Mouse (Mus musculus) heart, embryonic 16.5 days (tissue): ENCODE measurements around the gene Myo1h. TPM values are rescaled to one million over a fixed set of nuclear protein-coding genes. Genes with fewer than 3 reads are reported as not detected.

ENCODE experiments used
- ATAC-seq: fragments of 200-750 bp; cut with Nextera tagmentation; replicated peaks from 2 replicates; pipeline ENCODE4 v1.8.0; 2017; ENCODE audit warnings: moderate number of reproducible peaks; ENCODE audit not compliant: insufficient read depth, low FRiP score; ENCODE audit errors: extremely low read depth
- H3K27ac ChIP-seq: fragments of 300-500 bp; sonication (generic); 2 replicates; pipeline ENCODE4 v1.5.1; 2014; ENCODE audit warnings: mild to moderate bottlenecking, low read length, control low read depth, moderate library complexity
- H3K27me3 ChIP-seq: fragments of 300-500 bp; sonication (generic); 2 replicates; pipeline ENCODE4 v1.6.1; 2014; ENCODE audit warnings: low read length, mixed read lengths; ENCODE audit not compliant: control insufficient read depth, insufficient read depth
- H3K36me3 ChIP-seq: fragments of 300-500 bp; sonication (generic); 2 replicates; pipeline ENCODE4 v1.6.1; 2014; ENCODE audit not compliant: control insufficient read depth, insufficient read depth
- H3K4me1 ChIP-seq: fragments of 300-500 bp; sonication (generic); 2 replicates; pipeline ENCODE4 v1.6.1; 2014; ENCODE audit warnings: low read length, mixed read lengths; ENCODE audit not compliant: control insufficient read depth, insufficient read depth
- H3K4me2 ChIP-seq: fragments of 300-500 bp; sonication (generic); 2 replicates; pipeline ENCODE4 v1.6.1; 2014; ENCODE audit warnings: low read depth, mild to moderate bottlenecking, control low read depth, low read length
- H3K4me3 ChIP-seq: fragments of 300-500 bp; sonication (generic); 2 replicates; pipeline ENCODE4 v1.5.1; 2014; ENCODE audit warnings: mild to moderate bottlenecking, control low read depth, low read length
- H3K9ac ChIP-seq: fragments of 300-500 bp; sonication (generic); 2 replicates; pipeline ENCODE4 v1.6.1; 2014; ENCODE audit warnings: low read length, control low read depth
- H3K9me3 ChIP-seq: fragments of 300-500 bp; sonication (generic); replicated peaks from 2 replicates; pipeline ENCODE4 v1.6.1; 2016; ENCODE audit warnings: low read length; ENCODE audit not compliant: control insufficient read depth
- WGBS: fragments of 180-500 bp; shearing (Covaris S2); extraction: QIAGEN DNeasy Blood & Tissue Kit; methylation state at CpG from one replicate; pipeline ENCODE4 v1.1.7; 2014; 5-methylcytosine and 5-hydroxymethylcytosine counted together
- polyA plus RNA-seq: library from polyadenylated mRNA; unstranded; fragments of >200 nt; fragmentation: Nextera tagmentation; extraction: Ambion mirVana; gene quantifications from 2 replicates; pipeline ENCODE4 v1.2.1, GENCODE M21; 2015

The Myo1h gene
- polyA plus RNA-seq, 1 experiment from 2014 or later = 2.7 TPM

- no peak overlapping the region for H3K4me3 ChIP-seq
- H3K9me3 ChIP-seq = no peaks in the 10 kb centered on the region
- peaks cover 16% of the 10 kb centered on the region for H3K36me3 ChIP-seq
- 47% methylated on average over 11 of the region's 11 CpGs for WGBS
- H3K4me1 ChIP-seq = peaks cover 77% of the 10 kb centered on the region
- H3K9ac ChIP-seq = no peak overlapping the region
- H3K4me2 ChIP-seq = no peak overlapping the region
- no peak for ATAC-seq
- H3K27ac ChIP-seq = no peak overlapping the region
- no peaks in the 10 kb centered on the region for H3K27me3 ChIP-seq
These were observed 84.2 kb downstream of the Myo1h start for GRCm38 (mm10) chr5:114373174-114373573.

GRCm38 (mm10) chr5:114373581-114373980 is 84.6 kb downstream of the Myo1h start:
- Histone ChIP-seq H3K4me1 (peaks cover 80% of the 10 kb centered on the region), H3K4me3 (no peak overlapping the region), H3K4me2 (no peak overlapping the region), H3K27ac (no peak overlapping the region), H3K9me3 (no peaks in the 10 kb centered on the region), H3K27me3 (no peaks in the 10 kb centered on the region), H3K36me3 (peaks cover 16% of the 10 kb centered on the region), H3K9ac (no peak overlapping the region)
- WGBS = 87% methylated on average over 9 of the region's 9 CpGs
- ATAC-seq = no peak

- WGBS = 76% methylated on average over 23 of the region's 23 CpGs
- peak overlapping the region; percentile 24; the same call in 1 of the 2 replicates for H3K4me2 ChIP-seq
These were observed 85.6 kb downstream of the Myo1h start for GRCm38 (mm10) chr5:114374409-114375213.

DNA sequence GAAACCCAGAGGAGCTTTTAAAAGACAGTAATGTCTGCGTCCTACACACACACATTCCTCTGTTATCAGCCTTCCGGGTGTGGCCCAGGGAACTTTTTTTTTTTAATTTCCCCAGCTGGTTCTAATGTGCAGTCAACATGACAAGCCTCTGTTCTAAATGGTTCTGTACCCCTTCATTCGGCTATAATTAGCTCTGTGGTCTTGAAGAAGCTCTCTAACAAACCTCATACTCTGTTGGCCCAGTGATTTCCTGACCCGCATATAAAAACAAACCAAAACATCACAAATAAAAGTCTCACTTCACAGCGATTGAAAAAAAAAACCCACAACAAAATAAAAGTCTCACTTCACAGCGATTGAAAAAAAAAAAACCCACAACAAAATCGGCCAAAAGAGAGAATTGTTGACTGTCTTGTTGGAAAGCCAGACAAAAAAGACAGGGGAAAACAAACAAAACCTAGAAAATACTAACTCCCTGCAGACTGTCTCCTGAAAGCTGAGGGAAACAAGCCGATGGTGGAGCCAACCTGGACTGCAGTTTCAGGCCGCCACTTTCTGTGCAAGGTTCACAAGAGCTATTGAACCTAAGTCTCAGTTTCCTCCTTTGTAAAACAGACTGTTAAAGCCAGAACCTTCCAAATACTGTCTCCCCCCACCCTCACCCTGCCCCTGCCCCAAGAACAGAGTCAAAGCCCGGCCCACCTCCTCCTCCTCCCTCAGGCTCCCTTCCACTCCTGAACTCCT is 89.4 kb downstream of the Myo1h start:
- Histone ChIP-seq H3K36me3 (peaks cover 9% of the 10 kb centered on the region; the same call in 1 of the 2 replicates), H3K9ac (peak overlapping the region; percentile 88), H3K27me3 (no peaks in the 10 kb centered on the region), H3K4me2 (peak overlapping the region; percentile 85), H3K4me3 (peak overlapping the region; percentile 87), H3K9me3 (no peaks in the 10 kb centered on the region), H3K27ac (peak overlapping the region; percentile 91), H3K4me1 (peaks cover 61% of the 10 kb centered on the region)
- 28% methylated on average over 10 of the region's 10 CpGs for WGBS
- no peak for ATAC-seq

More at GRCm38 (mm10) chr5:114374409-114375213, 85.6 kb downstream of the Myo1h start:
- Histone ChIP-seq H3K4me1 (peaks cover 85% of the 10 kb centered on the region), H3K9ac (no peak overlapping the region; the same call in 1 of the 2 replicates), H3K4me3 (no peak overlapping the region), H3K36me3 (peaks cover 11% of the 10 kb centered on the region), H3K9me3 (no peaks in the 10 kb centered on the region), H3K27me3 (no peaks in the 10 kb centered on the region), H3K27ac (peak overlapping the region; percentile 43)
- ATAC-seq = no peak

DNA sequence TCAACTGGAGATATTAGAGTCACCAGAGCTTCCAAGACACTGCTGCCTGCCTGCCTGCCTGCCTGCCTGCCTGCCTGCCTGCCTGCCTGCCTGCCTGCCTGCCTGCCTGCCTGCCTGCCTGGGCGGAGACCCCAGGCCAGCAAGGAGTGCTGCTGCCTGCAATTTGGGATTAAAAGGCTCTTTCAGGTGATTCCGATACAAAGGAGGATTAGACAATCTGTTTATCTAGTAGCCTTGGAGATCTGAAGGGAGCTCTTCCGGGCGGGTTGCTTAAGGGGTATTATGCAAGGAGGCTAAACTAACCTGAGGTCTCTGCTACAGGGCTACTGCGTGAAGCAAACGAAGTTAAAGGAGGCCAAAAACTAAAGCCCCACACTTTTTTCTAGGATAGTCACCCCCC is 90.0 kb downstream of the Myo1h start:
- H3K9me3 ChIP-seq = no peaks in the 10 kb centered on the region
- no peaks in the 10 kb centered on the region for H3K27me3 ChIP-seq
- H3K4me3 ChIP-seq = peak overlapping the region; percentile 87
- peaks cover 56% of the 10 kb centered on the region for H3K4me1 ChIP-seq
- H3K4me2 ChIP-seq = peak overlapping the region; percentile 85
- H3K36me3 ChIP-seq = peaks cover 6% of the 10 kb centered on the region; the same call in 1 of the 2 replicates
- no peak for ATAC-seq
- H3K27ac ChIP-seq = peak overlapping the region; percentile 91
- H3K9ac ChIP-seq = peak overlapping the region; percentile 88
- WGBS = 46% methylated on average over 6 of the region's 6 CpGs

DNA sequence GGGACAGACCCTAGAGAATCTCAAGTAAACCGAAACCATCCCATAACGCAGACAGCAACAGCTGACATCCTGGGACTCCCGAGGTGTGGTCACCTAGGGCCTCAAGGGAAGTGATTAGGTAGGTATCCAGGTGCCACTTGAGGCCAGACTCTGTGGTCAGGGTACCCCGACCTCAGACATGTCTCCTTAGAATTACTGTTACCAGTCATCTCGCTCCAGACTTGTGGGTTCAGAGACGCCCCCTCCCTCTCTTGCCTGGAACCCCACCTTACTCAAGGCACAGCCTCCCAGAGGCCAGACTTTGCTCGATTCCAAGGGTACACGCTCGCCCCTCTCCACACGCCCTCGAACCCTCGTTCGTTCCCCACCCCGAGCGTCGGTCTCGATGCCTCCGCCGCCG is 90.8 kb downstream of the Myo1h start:
- 0 out of 2 replicates have a peak, but pooled peaks have one; percentile 5 for ATAC-seq
- Histone ChIP-seq H3K4me2 (peak overlapping the region; percentile 85), H3K9me3 (no peaks in the 10 kb centered on the region), H3K27ac (peak overlapping the region; percentile 91), H3K9ac (peak overlapping the region; percentile 88), H3K36me3 (peaks cover 2% of the 10 kb centered on the region; the same call in 1 of the 2 replicates), H3K27me3 (no peaks in the 10 kb centered on the region), H3K4me3 (peak overlapping the region; percentile 87), H3K4me1 (peaks cover 53% of the 10 kb centered on the region)
- WGBS = 1% methylated on average over 20 of the region's 20 CpGs

DNA sequence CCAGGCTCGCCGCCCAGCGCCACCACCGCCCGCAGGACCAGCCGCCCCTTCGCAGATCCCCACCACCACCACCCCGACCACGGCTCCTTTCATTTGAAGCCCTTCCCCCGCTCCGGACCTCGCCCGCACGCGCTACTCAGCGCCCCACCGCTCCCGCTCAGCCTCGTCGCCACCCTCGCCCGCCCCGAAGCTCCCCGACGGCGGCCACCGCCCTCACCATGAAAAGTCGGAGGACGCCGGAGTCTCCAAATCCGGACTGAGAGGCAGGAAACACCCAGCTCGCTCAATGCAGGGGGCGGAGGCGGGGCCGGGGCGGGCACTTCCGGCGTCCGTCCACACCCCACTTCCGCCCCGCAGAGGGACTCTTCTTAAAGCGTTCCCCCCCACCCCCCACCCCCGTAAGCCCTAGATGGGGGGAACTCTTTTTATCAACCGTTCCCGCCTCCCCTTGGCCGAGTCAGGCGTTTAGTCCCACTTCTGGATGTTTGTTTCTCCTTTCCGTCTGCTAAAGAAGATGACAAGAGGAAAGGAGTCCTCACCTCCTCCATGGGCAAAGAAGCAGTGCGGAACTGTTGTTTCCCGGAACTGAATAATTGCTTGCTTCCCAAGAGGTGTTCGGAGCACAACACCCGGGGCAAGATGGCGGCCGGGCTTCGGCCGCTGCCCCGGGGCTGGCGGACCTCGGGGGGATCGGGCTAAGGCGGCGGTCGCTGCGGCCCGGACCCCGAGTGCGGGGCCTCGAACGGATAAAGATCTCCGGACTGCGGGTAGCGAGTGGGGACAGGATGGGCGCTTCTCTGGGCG is 91.4 kb downstream of the Myo1h start, which contains the start of the genes Kctd10 and Ube3b:
Kctd10 (minus strand) TSS at position 300 of the 804 bp plus-strand sequence.
Ube3b (plus strand) TSS at position 399 of the 804 bp plus-strand sequence.
- under 1% methylated on average over 73 of the region's 74 CpGs for WGBS
- H3K4me2 ChIP-seq = peak within 1 kb of the TSS; percentile 85
- peak within 1 kb of the TSS; percentile 91 for H3K27ac ChIP-seq
- H3K36me3 ChIP-seq = peaks cover 7% of the 10 kb centered on the region
- H3K27me3 ChIP-seq = no peaks in the 10 kb centered on the region
- H3K9me3 ChIP-seq = no peaks in the 10 kb centered on the region
- peak; percentile 95 for ATAC-seq
- peaks cover 48% of the 10 kb centered on the region for H3K4me1 ChIP-seq
- H3K9ac ChIP-seq = peak within 1 kb of the TSS; percentile 88
- peak within 1 kb of the TSS; percentile 87 for H3K4me3 ChIP-seq

DNA sequence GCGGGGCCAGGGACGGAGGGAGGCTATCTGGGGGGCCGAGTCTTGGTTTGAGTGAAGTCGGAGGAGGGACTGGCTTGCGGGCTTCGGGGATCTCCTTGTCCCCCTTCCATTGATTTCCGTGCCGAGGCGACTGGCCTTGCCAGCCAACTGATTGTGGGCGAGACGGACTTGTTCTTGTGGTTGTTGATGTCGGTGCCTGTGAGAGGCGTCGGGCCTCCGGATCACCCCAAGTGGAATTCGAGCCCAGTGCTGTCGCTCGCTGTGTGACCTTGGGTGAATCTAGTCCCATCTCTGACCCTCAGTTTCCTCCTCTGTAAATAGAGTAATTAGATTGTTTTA is 92.0 kb downstream of the Myo1h start:
- Histone ChIP-seq H3K27me3 (no peaks in the 10 kb centered on the region), H3K9me3 (no peaks in the 10 kb centered on the region), H3K4me1 (peaks cover 43% of the 10 kb centered on the region), H3K36me3 (peaks cover 7% of the 10 kb centered on the region), H3K27ac (peak overlapping the region; percentile 91), H3K9ac (peak overlapping the region; percentile 88), H3K4me3 (peak overlapping the region; percentile 87), H3K4me2 (peak overlapping the region; percentile 85)
- 0% methylated on average over 17 of the region's 18 CpGs for WGBS
- 0 out of 2 replicates have a peak, but pooled peaks have one; percentile 3 for ATAC-seq
